Mouse (Mus musculus): ENCODE data around the gene Cnfn.
"Not testable (repeated sequence)": the region's sequence is repeated elsewhere in the genome, so short reads cannot be mapped to it uniquely, and the experiment has no call there.

The Cnfn gene

GRCm38 (mm10) chr7:25369058-25369749 lies at the start of gene Cnfn:
Cnfn (minus strand) TSS chr7:25369724.
- no peak for DNase-seq (ENCODE audit: low read depth, low spot score)

- DNase-seq (ENCODE audit: low read depth, low spot score) = no peak
Measured at GRCm38 (mm10) chr7:25417597-25417996, 48.1 kb upstream of the Cnfn start.

GRCm38 (mm10) chr7:25412833-25413441 lies 43.4 kb upstream of the Cnfn start, which contains the start of gene Cxcl17:
Cxcl17 (minus strand) TSS chr7:25412886.
- DNase-seq (ENCODE audit: low read depth, low spot score) = no peak

GRCm38 (mm10) chr7:25411861-25412260 lies 42.3 kb upstream of the Cnfn start:
- no peak for DNase-seq (ENCODE audit: low read depth, low spot score)

- no peak for DNase-seq (ENCODE audit: low read depth, low spot score)
Measured at GRCm38 (mm10) chr7:25410969-25411615, 41.6 kb upstream of the Cnfn start.

- DNase-seq (ENCODE audit: low read depth, low spot score) = no peak
Measured at GRCm38 (mm10) chr7:25409114-25409760, 39.7 kb upstream of the Cnfn start.

- DNase-seq (ENCODE audit: low read depth, low spot score) = no peak
Measured at GRCm38 (mm10) chr7:25406468-25406867, 36.9 kb upstream of the Cnfn start.

GRCm38 (mm10) chr7:25402671-25403101 lies 33.2 kb upstream of the Cnfn start:
- no peak for DNase-seq (ENCODE audit: low read depth, low spot score)

GRCm38 (mm10) chr7:25401986-25402385 lies 32.5 kb upstream of the Cnfn start:
- no peak for DNase-seq (ENCODE audit: low read depth, low spot score)

- DNase-seq (ENCODE audit: low read depth, low spot score) = no peak
Measured at GRCm38 (mm10) chr7:25401551-25401950, 32.0 kb upstream of the Cnfn start.

GRCm38 (mm10) chr7:25399028-25399427 lies 29.5 kb upstream of the Cnfn start:
- DNase-seq (ENCODE audit: low read depth, low spot score) = not testable (repeated sequence)

GRCm38 (mm10) chr7:25398610-25399009 lies 29.1 kb upstream of the Cnfn start, which contains the start of gene Lipe:
Lipe (minus strand) TSS chr7:25398710.
- no peak for DNase-seq (ENCODE audit: low read depth, low spot score)

GRCm38 (mm10) chr7:25396621-25397020 lies 27.1 kb upstream of the Cnfn start:
- DNase-seq (ENCODE audit: low read depth, low spot score) = no peak

- peak; percentile 86 for DNase-seq (ENCODE audit: low read depth, low spot score)
Measured at GRCm38 (mm10) chr7:25395558-25396521, 26.3 kb upstream of the Cnfn start.

GRCm38 (mm10) chr7:25395186-25395557 lies 25.6 kb upstream of the Cnfn start:
- no peak for DNase-seq (ENCODE audit: low read depth, low spot score)

- DNase-seq (ENCODE audit: low read depth, low spot score) = no peak
Measured at GRCm38 (mm10) chr7:25394754-25395153, 25.2 kb upstream of the Cnfn start.

GRCm38 (mm10) chr7:25393451-25394210 lies 24.1 kb upstream of the Cnfn start:
- no peak for DNase-seq (ENCODE audit: low read depth, low spot score)

GRCm38 (mm10) chr7:25392851-25393250 lies 23.3 kb upstream of the Cnfn start:
- no peak for DNase-seq (ENCODE audit: low read depth, low spot score)

GRCm38 (mm10) chr7:25391856-25392453 lies 22.4 kb upstream of the Cnfn start:
- DNase-seq (ENCODE audit: low read depth, low spot score) = no peak

GRCm38 (mm10) chr7:25390986-25391385 lies 21.5 kb upstream of the Cnfn start:
- DNase-seq (ENCODE audit: low read depth, low spot score) = no peak
